Mouse (Mus musculus) common myeloid progenitor, adult 5-6 weeks (primary cell): Measurements from ENCODE around the gene Isyna1. TPM values are rescaled to one million over a fixed set of nuclear protein-coding genes. Genes with fewer than 3 reads are reported as not detected.
A peak's percentile ranks its signal among the peaks of the same experiment; 100 is the strongest.
"Not testable (repeated sequence)": the region's sequence is repeated elsewhere in the genome, so short reads cannot be mapped to it uniquely, and the experiment has no call there.

ENCODE experiments used
- ATAC-seq: replicated peaks from 2 replicates; pipeline ENCODE4 v1.8.0; 2016; ENCODE audit warnings: low read depth, mild to moderate bottlenecking, moderate TSS enrichment, inconsistent platforms; ENCODE audit not compliant: poor library complexity, severe bottlenecking
- total RNA-seq: library from RNA; stranded (forward); fragments of 200-1000, 187-1606 nt; gene quantifications from 2 replicates; pipeline ENCODE4 v1.2.3, GENCODE M21; 2017

Isyna1 gene
- total RNA-seq, 1 experiment from 2014 or later = 35.0 TPM

DNA sequence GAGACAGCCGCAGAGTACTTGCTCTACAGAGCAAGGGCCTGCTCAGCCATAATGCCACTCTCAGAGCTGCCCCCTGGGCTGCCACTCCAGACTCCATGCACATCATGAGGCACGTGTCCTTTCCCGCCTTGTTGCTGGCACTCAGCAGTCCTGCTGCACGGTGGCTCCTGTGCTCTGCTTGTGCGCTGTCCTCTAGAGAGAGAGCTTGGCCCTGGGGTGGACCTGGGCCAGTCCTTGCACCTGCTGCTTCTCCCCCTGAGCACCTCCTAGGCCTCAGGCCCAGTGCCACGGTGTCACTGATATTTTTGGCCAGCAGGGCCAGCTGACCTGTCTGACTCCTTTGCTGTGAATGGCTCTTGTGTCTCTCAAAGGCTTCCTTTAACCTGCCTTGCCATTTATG lies 23.2 kb upstream of the Isyna1 start:
- ATAC-seq = no peak

DNA sequence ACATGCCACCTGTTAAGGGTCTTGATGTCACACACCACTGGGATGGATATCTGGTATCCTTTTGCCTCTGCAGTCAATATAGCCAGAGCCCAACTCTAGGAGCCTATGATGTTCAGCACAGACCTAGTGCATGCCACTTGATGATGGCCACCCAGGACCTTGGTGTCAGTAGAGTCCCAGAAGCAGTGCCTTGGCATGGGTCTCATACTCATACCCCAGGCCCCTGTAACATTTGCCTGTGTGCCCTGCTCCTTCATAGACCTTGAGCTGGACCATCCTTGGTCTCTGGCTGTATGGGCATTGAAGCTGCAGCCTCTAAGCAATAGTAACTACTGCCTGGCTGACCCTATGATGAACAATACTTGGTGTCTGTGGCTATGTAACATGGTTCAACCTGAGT lies 19.9 kb upstream of the Isyna1 start:
- ATAC-seq = no peak

DNA sequence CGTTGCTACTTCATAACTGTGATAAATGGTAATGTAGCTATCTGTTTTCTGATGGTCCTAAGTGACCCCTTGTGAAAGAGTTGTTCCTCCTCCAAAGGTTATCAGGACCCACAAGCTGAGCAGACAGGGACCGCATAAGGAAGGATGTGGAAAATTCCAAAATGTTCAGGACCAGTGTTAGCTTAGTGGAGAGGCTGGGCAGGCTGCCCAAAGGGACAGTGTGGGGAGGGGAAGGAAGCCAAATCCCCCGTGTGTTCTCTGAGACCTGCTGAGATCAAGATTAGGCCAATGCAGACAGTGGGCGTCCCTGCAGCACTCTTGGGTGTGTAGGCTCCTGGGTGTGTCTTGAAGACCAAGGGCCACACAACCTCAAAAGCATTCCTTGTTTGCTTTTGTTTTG lies 19.3 kb upstream of the Isyna1 start:
- ATAC-seq = peak; percentile 76

DNA sequence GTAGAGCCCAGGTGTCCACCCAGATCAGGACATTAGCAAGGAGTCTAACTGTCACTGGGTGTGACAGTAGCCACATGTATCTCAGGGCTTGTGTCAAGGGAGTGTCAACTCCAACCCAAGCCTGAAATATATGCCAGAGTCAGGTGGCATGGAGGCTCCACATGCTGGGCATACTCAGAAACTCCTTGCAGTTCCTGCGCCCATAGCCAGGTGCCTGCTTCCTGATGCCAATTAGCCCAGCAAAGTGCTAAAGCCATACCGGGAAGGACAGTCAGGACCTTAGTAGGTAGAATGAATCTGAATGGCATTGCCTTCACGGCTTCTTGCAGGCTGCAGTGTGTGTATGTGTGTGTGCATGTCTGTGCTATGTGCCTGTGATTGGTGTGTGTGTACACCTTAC lies 17.0 kb upstream of the Isyna1 start:
- no peak for ATAC-seq

DNA sequence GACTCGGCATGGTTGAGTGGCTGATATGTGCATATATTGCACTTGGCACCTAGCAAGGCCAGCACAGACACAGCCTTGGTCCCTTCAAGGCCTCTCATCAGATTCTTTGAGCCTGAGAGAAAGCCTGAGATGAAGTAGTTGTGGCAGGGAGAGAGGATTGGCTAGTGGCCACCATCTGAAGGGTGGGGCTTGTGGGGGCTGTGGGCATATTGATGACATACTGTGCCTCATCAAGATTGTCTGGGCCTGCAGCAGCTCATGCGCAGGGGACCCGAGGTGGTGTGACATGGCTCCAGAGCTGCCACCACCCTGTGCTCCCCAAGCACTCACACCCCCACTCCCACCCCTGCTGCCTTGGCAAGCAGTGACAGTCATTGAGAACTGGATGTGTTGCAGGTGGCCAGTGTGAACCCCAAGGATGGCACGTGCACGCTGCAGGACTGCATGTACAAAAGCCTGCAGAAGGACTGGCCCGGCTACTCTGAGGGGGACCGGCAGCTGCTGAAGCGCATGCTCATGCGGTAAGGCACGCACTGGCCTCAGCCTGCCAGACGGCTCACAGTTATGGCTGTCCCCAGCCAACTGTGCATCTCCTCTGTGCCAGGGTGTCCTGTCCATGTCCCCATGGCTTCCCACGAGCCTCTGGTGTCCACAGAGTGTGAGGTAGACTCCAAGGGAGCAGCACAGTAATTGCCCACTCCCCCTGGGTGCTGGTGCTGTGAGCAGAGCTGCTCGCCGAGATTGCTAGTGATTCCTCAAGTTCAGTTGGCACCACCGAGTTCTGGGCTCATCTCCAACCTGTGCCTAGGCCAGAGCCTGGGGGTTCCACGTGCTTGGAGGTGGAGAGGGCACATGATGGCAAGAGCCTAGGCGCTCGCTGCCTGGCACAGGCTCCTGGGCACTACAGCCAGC lies 10.4 kb upstream of the Isyna1 start:
- no peak for ATAC-seq

DNA sequence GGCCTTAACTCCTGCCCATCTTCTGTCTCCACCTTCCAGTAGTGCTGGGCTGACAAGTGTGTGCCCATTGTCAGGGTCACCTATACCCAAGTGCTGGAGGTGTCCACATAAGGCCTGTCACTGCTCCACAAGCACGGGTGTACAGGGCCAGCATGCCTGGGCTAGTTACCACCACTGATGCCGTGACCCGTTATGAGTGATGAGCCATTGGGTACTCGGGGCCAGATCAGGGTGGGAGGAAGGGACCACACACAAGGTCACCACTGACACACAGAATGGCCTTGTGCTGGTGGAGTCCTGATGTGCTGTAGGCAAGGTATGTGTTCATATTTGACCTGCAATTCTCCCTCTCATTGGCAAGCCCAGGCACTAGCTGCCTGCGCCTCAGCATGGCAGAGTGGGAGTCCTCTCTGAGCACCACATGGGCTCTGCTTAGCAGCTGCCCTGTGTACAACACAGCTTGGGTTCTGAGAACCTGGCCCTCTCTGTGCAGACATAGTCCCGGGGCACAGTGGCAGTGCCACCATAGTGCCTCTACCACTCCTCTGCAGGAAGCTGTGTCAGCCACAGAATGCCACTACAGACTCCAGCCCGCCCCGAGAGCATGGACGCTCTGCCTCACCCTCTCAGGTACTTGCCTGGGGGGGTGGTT lies 9.4 kb upstream of the Isyna1 start:
- peak; percentile 22 for ATAC-seq

DNA sequence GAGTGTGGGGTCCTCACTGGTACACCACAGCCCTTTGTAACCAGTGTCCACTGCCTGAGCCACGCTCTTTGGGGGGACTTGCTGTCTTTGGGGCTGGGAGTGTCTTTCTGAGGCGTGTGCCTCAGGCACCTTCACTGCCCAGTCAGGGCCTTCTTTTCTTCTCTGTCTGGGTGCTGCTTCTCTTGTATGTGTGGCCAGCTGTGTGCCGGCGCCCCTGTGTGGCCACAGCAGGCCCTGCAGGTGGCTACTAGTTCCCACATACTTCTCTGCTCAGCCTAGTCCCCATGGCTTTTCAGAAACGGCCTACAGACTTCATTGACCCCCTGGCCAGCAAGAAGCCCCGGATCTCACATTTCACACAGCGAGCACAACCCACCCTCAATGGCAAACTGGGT lies 8.9 kb upstream of the Isyna1 start:
- peak; percentile 89 for ATAC-seq

DNA sequence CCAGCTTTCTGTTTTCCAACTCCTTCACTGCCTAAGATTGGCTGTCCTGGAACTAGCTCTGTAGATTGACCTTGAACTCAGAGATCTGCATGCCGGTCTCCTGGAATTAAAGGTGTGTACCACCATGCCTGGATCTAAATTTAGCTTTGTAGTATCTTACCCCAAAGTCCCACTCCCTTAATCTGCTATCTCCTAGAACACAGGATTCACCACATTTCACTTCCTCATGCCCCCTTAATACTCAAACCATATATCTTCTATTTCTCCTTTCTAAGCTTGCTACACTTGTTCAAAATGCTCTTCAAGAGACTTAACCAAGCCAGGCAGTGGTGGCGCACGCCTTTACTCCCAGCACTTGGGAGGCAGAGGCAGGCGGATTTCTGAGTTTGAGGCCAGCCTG lies 6.2 kb upstream of the Isyna1 start:
- ATAC-seq = not testable (repeated sequence)

DNA sequence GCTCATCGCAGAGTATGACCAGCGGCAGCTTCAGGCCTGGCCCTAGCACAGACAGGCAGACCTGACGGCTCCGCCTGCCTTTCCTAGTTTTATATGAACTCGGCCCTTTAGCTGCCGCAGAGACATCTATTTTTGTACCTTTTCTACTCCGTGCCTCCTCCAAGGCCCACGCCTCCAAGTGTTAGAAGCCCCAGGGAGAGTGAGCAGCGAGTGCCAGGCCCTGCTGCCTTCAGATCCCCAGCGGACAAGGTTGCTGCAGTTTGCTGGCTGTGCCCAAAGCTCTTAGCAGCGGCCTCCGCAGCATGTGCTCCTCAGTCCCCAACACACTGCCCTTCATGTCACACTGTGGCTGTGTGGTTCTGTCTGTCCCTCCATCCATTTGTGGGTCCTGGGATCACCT lies 2.6 kb upstream of the Isyna1 start:
- no peak for ATAC-seq

DNA sequence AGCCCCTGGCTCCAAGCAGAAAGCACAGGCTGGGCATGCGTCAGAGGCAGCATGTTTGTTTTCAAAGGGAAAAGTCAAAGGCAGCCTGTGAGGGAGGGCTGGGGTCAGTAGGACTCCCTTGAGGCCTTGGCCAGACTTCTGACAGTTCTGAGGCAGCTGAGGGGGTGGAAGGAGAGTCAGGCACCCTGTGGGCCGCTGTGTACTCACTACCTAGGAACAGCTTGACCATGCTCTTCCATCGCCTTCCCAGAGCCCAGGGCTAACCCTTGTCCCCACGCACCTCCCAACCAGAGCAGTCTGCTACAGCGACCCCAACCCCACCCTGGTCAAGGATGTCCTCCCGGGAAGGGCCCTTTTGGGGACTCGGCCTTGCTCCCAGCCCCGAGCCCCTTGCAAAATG lies 1.0 kb upstream of the Isyna1 start:
- ATAC-seq = no peak

DNA sequence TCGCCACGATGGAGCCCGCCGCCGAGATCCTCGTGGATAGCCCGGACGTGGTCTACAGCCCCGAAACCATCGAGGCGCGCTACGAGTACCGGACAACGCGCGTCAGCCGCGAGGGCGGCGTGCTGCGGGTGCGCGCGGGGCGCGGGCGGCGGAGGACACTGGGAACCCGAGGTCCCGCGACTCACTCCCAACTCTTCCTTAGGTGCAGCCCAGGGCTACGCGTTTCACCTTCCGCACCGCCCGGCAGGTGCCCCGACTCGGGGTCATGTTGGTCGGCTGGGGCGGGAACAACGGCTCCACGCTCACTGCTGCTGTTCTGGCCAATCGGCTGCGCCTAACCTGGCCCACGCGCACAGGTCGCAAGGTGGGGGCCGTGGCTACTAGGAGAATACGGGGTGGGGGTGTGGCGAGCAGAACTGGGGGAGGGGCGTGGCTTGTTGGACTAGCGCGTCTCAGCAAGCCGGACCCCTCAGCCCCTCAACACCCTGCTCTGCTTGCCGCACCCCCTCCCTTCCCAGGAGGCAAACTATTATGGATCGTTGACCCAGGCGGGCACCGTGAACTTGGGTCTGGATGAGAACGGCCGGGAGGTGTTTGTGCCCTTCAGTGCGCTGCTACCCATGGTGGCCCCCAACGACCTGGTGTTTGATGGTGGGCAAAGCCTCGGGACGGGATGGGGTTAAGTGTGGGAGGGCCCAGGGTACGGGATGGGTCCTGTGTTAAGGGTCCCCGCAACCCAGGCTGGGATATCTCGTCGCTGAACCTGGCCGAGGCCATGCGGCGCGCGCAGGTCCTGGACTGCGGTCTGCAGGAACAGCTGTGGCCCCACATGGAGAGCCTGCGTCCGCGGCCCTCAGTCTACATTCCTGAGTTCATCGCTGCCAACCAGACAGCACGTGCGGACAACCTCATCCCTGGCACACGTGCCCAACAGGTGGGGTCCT lies 720 bp downstream of the Isyna1 start:
- ATAC-seq = no peak

DNA sequence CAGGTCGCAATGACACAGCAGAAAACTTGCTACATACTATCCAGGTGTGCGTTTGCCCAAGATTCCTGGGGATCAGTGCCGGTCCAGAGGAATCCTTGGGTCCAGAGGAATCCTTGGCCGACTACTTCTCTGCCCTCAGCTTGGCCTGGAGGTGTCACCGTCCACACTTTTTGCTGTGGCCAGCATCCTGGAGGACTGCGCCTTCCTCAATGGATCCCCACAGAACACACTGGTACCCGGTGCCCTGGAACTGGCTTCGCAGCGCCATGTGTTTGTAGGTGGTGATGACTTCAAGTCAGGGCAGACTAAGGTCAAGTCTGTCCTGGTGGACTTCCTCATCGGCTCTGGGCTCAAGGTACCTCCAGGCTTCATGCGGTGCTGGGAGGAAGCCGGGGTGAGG lies 1.6 kb downstream of the Isyna1 start:
- no peak for ATAC-seq

DNA sequence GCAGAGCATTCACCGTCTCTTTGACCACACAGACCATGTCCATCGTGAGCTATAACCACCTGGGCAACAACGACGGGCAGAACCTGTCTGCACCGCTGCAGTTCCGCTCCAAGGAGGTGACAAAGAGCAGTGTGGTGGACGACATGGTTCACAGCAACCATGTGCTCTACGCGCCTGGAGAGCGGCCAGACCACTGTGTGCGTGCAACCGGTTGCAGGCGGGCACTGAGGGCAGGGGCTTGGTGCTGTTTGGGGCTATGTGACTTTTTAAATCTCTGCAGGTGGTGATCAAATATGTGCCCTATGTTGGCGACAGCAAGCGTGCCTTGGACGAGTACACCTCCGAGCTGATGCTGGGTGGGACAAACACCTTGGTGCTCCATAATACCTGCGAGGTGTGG lies 2.0 kb downstream of the Isyna1 start:
- no peak for ATAC-seq

DNA sequence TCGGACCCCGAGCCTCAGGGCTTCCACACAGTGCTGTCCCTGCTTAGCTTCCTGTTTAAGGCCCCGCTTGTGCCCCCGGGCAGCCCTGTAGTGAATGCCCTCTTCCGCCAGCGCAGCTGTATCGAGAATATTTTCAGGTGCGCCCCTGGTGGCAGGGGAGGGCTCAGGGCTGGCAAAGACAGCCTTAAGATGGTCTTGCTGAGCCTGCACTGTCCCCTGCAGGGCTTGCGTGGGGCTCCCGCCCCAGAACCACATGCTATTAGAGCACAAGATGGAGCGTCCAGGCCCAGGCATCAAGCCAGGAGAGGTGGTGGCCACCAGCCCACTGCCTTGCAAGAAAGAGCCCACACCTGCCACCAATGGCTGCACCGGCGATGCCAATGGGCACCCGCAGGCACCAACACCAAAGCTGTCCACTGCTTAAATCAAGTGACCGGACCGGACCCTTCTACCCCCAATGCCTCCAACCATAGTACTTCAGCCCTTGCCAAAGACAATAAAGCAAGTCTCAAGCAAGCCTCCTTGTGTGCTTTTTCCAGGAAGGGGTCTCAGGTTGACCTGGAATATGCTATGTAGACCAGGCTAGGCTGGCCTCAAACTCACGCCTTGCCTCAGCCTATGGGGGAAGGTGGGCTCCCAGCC lies 2.7 kb downstream of the Isyna1 start:
- ATAC-seq = no peak

DNA sequence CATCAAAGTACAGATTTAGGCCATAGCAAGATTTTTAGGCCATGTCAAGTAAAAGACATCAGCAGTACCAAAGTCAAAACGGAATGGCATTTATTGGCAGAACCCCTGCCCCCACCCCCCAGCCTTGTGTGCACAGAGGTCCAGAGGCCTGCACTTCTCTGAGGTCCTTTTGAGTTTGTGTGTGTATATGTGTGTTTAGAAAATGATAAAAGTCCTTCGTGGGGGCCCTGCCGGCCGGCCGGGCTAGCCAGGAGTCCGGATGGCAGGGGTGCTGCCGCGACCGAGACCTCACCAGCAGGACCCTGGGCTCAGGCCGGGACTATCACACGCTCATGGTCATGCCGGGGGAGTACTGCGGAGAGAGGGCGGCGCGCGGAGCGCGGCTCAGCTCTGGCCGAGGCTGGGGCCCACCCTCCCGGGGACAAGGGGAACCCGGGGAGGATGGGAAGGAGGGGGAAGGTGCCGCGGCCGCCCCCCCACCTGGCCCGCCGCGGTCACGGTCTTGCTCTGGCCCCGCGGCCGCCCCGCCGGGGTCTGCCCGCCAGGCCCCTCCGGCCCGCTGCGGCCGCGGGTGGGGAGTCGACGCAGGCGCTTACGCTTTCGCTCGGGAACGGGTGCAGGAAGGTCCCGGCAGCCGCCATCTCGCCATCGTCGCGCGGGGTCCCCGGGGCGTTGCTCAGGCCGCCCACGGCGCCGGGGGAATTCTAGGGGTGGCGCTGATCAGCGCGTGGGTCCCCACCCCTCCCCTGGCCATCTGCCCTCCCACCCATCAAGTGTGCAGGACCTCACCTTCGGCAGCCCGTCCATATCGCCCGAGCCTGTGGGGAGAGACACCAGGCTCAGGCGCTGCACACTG lies 3.5 kb downstream of the Isyna1 start:
- ATAC-seq = no peak

DNA sequence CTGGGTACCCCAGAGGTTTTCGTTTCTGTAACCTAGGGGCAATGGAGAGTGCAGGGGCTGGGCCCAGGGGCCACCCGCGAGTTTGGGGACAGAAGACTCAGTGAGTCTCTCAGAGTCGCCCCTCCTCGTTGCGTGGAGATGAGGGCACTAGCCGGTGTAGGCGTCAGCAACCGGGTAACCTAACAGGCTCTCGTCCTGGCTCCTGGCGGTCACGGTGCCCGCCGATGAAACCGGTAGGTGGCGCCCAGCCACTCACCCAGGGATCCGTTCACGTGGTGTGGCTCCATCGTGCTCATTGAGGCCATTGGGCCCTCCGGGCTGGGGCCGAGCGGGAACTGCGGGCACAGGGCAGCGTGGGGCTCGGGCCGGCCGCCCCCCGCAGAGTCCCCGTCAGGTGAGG lies 4.1 kb downstream of the Isyna1 start:
- no peak for ATAC-seq

DNA sequence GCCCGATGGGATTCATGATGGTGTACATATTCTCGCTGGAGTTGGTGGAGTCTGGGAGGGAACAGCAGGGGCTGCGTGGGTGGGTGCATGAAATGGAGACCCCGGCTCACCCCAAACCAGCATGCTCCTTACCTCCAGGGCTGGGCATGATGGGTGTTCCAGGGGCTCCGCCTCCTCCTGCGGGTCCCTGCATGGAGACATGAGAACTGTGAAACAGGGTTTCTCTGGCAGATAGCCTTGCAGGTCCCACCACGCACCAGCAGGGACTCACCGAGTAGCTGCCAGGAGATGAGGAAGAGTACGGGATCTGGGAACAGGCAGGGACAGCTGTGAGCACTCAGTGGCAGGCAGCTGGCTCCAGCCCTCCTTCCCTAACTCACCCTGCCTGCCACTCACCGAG lies 4.5 kb downstream of the Isyna1 start:
- no peak for ATAC-seq

DNA sequence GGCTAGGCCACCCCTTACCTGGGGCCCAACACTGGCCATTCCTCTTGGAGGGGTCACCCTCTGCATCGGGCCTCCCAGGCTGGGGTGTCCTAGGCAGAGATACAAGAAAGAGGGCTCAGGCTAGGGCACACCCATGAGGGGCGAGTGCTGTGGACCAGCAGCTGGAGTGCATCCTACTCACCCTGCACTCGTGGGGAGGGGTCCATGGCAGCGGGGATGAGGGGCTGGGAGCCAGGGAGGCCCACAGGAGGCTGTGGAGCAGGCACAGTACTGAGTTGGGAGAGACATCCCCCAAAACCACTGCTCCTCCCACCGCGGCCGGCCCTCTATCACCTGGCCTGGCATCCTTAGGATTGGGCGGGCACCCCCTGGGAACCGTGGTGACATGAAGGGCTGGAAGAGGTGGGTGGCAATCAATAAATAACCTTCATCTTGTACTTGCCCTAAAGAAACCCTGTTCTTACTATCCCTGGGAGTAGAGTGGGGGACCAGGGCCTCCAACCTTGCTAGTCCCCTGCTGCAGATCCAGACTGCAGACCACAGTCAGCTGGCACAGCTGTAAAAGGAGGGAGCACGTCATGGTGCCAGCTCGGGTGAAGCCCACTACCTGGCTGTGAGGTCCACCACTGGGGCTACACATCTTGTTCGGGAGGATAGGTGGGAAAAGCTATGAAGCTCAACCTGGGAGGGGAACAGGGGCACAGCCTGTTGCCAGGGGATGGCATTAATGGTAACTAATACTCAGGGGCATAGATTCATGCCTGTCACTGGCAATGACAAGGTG lies 5.5 kb downstream of the Isyna1 start:
- no peak for ATAC-seq
